Mouse (Mus musculus) kidney, postnatal 4 days (tissue): ENCODE data around the gene Gm17660.
"Not testable (repeated sequence)": the region's sequence is repeated elsewhere in the genome, so short reads cannot be mapped to it uniquely, and the experiment has no call there.

Source experiments
- DNase-seq, 2 experiments: peaks; one replicate each; pipeline ENCODE4 v3.0.0; 2021; ENCODE audit warnings: mixed read lengths in 2 of 2

Gene Gm17660

GRCm38 (mm10) chr5:104039154-104039932, 38.1 kb downstream of the Gm17660 start:
- DNase-seq, result peak; percentile 75

GRCm38 (mm10) chr5:104036686-104037085, 40.7 kb downstream of the Gm17660 start:
- DNase-seq, result no peak

- no peak for DNase-seq
These were observed 41.6 kb downstream of the Gm17660 start for GRCm38 (mm10) chr5:104035824-104036223.

- DNase-seq, result no peak
These were observed 42.3 kb downstream of the Gm17660 start for GRCm38 (mm10) chr5:104035066-104035465.

- DNase-seq, result no peak
These were observed 44.8 kb downstream of the Gm17660 start for GRCm38 (mm10) chr5:104032434-104033097.

- DNase-seq, result no peak
These were observed 52.1 kb downstream of the Gm17660 start for GRCm38 (mm10) chr5:104025245-104025854.

- no peak for DNase-seq
These were observed 52.6 kb downstream of the Gm17660 start for GRCm38 (mm10) chr5:104024762-104025161.

- DNase-seq, result not testable (repeated sequence)
These were observed 53.2 kb downstream of the Gm17660 start for GRCm38 (mm10) chr5:104024193-104024592.

- no peak for DNase-seq
These were observed 54.0 kb downstream of the Gm17660 start for GRCm38 (mm10) chr5:104023289-104024020.

- DNase-seq, result no peak
These were observed 54.9 kb downstream of the Gm17660 start for GRCm38 (mm10) chr5:104022558-104022957.

GRCm38 (mm10) chr5:104021597-104022378, 55.6 kb downstream of the Gm17660 start, which contains the start of gene Hsd17b11:
Gene Hsd17b11 (minus strand): TSS chr5:104021919.
- DNase-seq, result peak; percentile 89 to 93
